Mouse (Mus musculus): ENCODE measurements around the gene Pex11b. TPM values are rescaled to one million over a fixed set of nuclear protein-coding genes. Genes with fewer than 3 reads are reported as not detected.

Pex11b gene
- polyA plus RNA-seq, 1 experiment from 2014 or later, result 44.7 TPM

DNA sequence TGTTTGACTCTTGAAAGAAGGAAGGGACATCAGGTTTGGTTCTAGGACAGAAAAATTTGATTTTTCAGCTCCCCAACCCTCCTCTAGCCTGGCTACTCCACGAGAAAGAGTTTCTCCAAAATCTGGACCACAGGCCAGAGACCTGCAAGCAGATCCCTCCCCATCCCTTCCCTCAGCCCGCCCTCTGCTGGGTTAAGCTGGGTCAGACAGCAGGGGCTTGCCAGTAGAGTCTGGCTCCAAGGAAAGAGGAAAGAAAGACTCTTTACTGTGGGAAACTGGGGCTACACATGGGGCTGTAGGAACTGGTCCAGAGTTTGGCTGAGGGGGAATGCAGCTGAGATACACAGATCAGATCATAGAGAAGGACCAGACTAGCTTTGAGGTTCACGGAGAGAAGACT is 57.3 kb downstream of the Pex11b start:
- no peak overlapping the region for H3K4me3 ChIP-seq (ENCODE audit: low read length)
- ATAC-seq (replicated peaks; ENCODE audit: extremely low read depth, insufficient read depth, low FRiP score), result no peak

GRCm38 (mm10) chr3:96693579-96693978 is 58.4 kb downstream of the Pex11b start:
- WGBS, result 79% methylated on average over 1 of the region's 1 CpGs
- Histone ChIP-seq H3K27ac (ENCODE audit: low read length) (no peak overlapping the region), H3K9me3 (replicated peaks; ENCODE audit: control insufficient read depth, low read length) (no peaks in the 10 kb centered on the region), H3K36me3 (ENCODE audit: control insufficient read depth, insufficient read depth) (no peaks in the 10 kb centered on the region), H3K9ac (ENCODE audit: low read length) (no peak overlapping the region), H3K4me2 (ENCODE audit: low read depth, low read length) (no peak overlapping the region), H3K4me3 (ENCODE audit: low read length) (no peak overlapping the region), H3K4me1 (ENCODE audit: control insufficient read depth, insufficient read depth, low read length) (peaks cover 21% of the 10 kb centered on the region), H3K27me3 (ENCODE audit: control insufficient read depth, insufficient read depth, low read length) (no peaks in the 10 kb centered on the region)
- ATAC-seq (replicated peaks; ENCODE audit: extremely low read depth, insufficient read depth, low FRiP score), result no peak

More for the DNA sequence above, 57.3 kb downstream of the Pex11b start:
- no peak overlapping the region for H3K9ac ChIP-seq (ENCODE audit: low read length)
- no peaks in the 10 kb centered on the region for H3K36me3 ChIP-seq (ENCODE audit: control insufficient read depth, insufficient read depth)
- H3K4me2 ChIP-seq (ENCODE audit: low read depth, low read length), result no peak overlapping the region
- H3K27ac ChIP-seq (ENCODE audit: low read length), result no peak overlapping the region
- H3K27me3 ChIP-seq (ENCODE audit: control insufficient read depth, insufficient read depth, low read length), result no peaks in the 10 kb centered on the region
- H3K4me1 ChIP-seq (ENCODE audit: control insufficient read depth, insufficient read depth, low read length), result peaks cover 14% of the 10 kb centered on the region
- WGBS, result 19% methylated on average over 3 of the region's 3 CpGs
- no peaks in the 10 kb centered on the region for H3K9me3 ChIP-seq (replicated peaks; ENCODE audit: control insufficient read depth, low read length)

Other genes starting within 250 kb of the Pex11b start
- gene BC107364, start 183.1 kb upstream of the Pex11b start, polyA plus RNA-seq (2015; fragmentation: Nextera tagmentation; extraction: Ambion mirVana), result 1.3 and 1.5 TPM in 2 replicates
- 8.5 and 10.9 TPM in 2 replicates for gene Hfe2, start 110.2 kb upstream of the Pex11b start, polyA plus RNA-seq (2015; fragmentation: Nextera tagmentation; extraction: Ambion mirVana)
- gene Txnip, start 77.4 kb upstream of the Pex11b start, polyA plus RNA-seq (2015; fragmentation: Nextera tagmentation; extraction: Ambion mirVana), result 209 and 226 TPM in 2 replicates
- gene Gm16253, start 58.4 kb upstream of the Pex11b start, polyA plus RNA-seq (2015; fragmentation: Nextera tagmentation; extraction: Ambion mirVana), result 1.3 and 1.4 TPM in 2 replicates
- 33.4 and 36.4 TPM in 2 replicates for gene Polr3gl, start 41.2 kb upstream of the Pex11b start, polyA plus RNA-seq (2015; fragmentation: Nextera tagmentation; extraction: Ambion mirVana)
- gene Ankrd34a, start 38.7 kb upstream of the Pex11b start, polyA plus RNA-seq (2015; fragmentation: Nextera tagmentation; extraction: Ambion mirVana), result 6.9 and 7.2 TPM in 2 replicates
- 4.3 and 4.5 TPM in 2 replicates for gene Lix1l, start 34.2 kb upstream of the Pex11b start, polyA plus RNA-seq (2015; fragmentation: Nextera tagmentation; extraction: Ambion mirVana)
- gene Rbm8a, start 5.4 kb upstream of the Pex11b start, polyA plus RNA-seq (2015; fragmentation: Nextera tagmentation; extraction: Ambion mirVana), result 83.8 and 86.4 TPM in 2 replicates
- 0.14 and 0.19 TPM in 2 replicates for gene Gm42957, start 98 bp downstream of the Pex11b start, polyA plus RNA-seq (2015; fragmentation: Nextera tagmentation; extraction: Ambion mirVana)
- gene Itga10, start 10.2 kb downstream of the Pex11b start, polyA plus RNA-seq (2015; fragmentation: Nextera tagmentation; extraction: Ambion mirVana), result 0.83 and 1.1 TPM in 2 replicates
- gene Ankrd35, start 34.8 kb downstream of the Pex11b start, polyA plus RNA-seq (2015; fragmentation: Nextera tagmentation; extraction: Ambion mirVana), result 0.45 and 0.60 TPM in 2 replicates
- 33.6 and 37.5 TPM in 2 replicates for gene Pias3, start 61.0 kb downstream of the Pex11b start, polyA plus RNA-seq (2015; fragmentation: Nextera tagmentation; extraction: Ambion mirVana)
- gene Nudt17, start 73.2 kb downstream of the Pex11b start, polyA plus RNA-seq (2015; fragmentation: Nextera tagmentation; extraction: Ambion mirVana), result 6.2 and 8.8 TPM in 2 replicates
- 28.1 and 31.0 TPM in 2 replicates for gene Polr3c, start 92.3 kb downstream of the Pex11b start, polyA plus RNA-seq (2015; fragmentation: Nextera tagmentation; extraction: Ambion mirVana)
- 36.9 and 39.7 TPM in 2 replicates for gene Rnf115, start 92.3 kb downstream of the Pex11b start, polyA plus RNA-seq (2015; fragmentation: Nextera tagmentation; extraction: Ambion mirVana)
- gene Pdzk1, start 193.9 kb downstream of the Pex11b start, polyA plus RNA-seq (2015; fragmentation: Nextera tagmentation; extraction: Ambion mirVana), result 0.98 TPM in 1 of 2 replicates, not detected in the other
- 2.3 and 5.5 TPM in 2 replicates for gene Cd160, start 194.0 kb downstream of the Pex11b start, polyA plus RNA-seq (2015; fragmentation: Nextera tagmentation; extraction: Ambion mirVana)

Data from heart, embryonic 16.5 days (tissue).